Mouse (Mus musculus): ENCODE measurements around the gene Tmem147. TPM values are rescaled to one million over a fixed set of nuclear protein-coding genes. Genes with fewer than 3 reads are reported as not detected.
"Not testable (repeated sequence)": the region's sequence is repeated elsewhere in the genome, so short reads cannot be mapped to it uniquely, and the experiment has no call there.

Gene Tmem147
- polyA plus RNA-seq, 1 experiment from 2014 or later: 254 TPM

DNA sequence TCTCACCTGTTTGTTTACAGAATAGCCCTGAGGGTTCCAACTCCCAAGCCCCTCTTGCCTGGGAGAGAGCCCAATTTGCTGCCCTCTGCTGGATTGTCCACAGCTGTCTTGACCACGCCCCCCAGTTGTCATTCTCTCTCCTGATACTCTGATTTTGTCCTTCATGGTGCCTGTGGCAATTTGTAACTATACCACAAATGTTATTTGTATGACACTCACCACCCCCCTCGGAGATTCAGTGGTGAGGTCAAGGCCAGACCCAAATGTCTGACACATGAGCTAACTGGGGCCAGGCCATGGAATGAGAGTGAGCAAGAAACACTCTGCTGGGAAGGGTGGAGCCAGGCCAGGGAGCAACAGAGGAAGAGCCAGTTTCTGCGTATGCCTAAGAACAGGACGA, 29.5 kb upstream of the Tmem147 start:
- 58% methylated on average over 4 of the region's 4 CpGs for WGBS
- Histone ChIP-seq H3K4me1 (ENCODE audit: control insufficient read depth, insufficient read depth, low read length) (no peaks in the 10 kb centered on the region), H3K4me2 (ENCODE audit: low read length) (no peak overlapping the region), H3K9ac (ENCODE audit: low read depth, low read length) (no peak overlapping the region), H3K27ac (ENCODE audit: low read length) (no peak overlapping the region), H3K9me3 (replicated peaks; ENCODE audit: control insufficient read depth, low read length, poor library complexity, severe bottlenecking) (peaks cover 8% of the 10 kb centered on the region), H3K36me3 (ENCODE audit: control insufficient read depth, insufficient read depth, low read length) (peaks cover 16% of the 10 kb centered on the region), H3K4me3 (ENCODE audit: low read depth, low read length) (no peak overlapping the region), H3K27me3 (ENCODE audit: control insufficient read depth, insufficient read depth, low read depth, low read length) (no peaks in the 10 kb centered on the region)
- no peak for ATAC-seq

DNA sequence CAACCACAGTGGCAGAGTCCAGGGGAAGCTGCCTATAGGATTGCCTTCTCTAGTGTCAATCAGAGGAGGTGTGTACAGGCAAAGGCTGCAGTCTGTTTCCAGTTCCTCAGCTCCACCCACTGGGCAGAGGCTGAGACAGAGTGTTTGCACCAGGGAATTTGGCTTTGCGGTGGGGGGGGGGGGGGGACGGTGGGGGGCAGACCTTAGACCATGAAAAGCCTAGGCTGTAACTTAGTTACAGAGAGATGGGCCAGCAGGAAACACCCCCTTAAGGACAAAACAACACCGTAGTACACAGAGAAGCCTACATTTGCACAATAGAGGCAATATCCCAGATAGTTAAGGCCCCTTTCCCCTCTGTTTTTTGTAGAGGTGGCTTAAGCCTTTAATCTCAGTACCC, 27.7 kb upstream of the Tmem147 start:
- 62% methylated on average over 3 of the region's 3 CpGs for WGBS
- H3K4me2 ChIP-seq (ENCODE audit: low read length): no peak overlapping the region
- H3K9ac ChIP-seq (ENCODE audit: low read depth, low read length): no peak overlapping the region
- no peak for ATAC-seq
- peaks cover 8% of the 10 kb centered on the region for H3K9me3 ChIP-seq (replicated peaks; ENCODE audit: control insufficient read depth, low read length, poor library complexity, severe bottlenecking)
- no peak overlapping the region for H3K27ac ChIP-seq (ENCODE audit: low read length)
- no peaks in the 10 kb centered on the region for H3K4me1 ChIP-seq (ENCODE audit: control insufficient read depth, insufficient read depth, low read length)
- no peaks in the 10 kb centered on the region for H3K27me3 ChIP-seq (ENCODE audit: control insufficient read depth, insufficient read depth, low read depth, low read length)
- no peak overlapping the region for H3K4me3 ChIP-seq (ENCODE audit: low read depth, low read length)
- peaks cover 19% of the 10 kb centered on the region for H3K36me3 ChIP-seq (ENCODE audit: control insufficient read depth, insufficient read depth, low read length)

DNA sequence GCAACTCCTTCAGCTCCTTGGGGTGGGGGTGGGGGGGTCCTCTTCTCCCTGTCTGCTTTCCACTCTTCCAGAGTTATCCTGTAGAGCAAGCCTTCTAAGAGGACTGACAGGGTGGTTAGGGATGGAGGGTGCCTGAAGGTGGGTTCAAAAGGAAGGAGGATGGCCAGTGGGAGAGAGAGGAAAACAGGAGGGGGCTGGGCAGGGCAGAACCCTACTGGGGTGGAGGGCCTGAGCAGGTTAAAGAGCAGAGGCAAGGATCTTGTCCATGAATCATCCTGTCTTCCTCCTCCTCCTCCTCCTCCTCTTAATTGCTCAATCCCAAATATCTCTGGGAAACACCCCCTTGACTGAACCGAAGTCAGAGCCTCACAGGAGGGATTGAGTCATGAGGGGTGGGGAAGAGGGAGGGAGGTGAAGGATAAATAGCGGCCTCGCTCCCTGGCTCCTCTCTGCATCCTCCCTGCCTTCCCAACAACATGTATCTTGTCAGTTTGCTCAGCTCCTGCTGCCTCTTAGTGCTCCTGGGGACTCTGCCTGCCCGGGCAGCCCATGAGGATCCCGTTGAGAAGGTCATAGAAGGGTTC, 21.8 kb upstream of the Tmem147 start, which contains the start of gene Sbsn:
Gene Sbsn, plus strand, starts transcription at position 386 of the 584 bp plus-strand sequence.
- Histone ChIP-seq H3K4me2 (ENCODE audit: low read length) (no peak within 1 kb of the TSS), H3K4me3 (ENCODE audit: low read depth, low read length) (no peak within 1 kb of the TSS), H3K9me3 (replicated peaks; ENCODE audit: control insufficient read depth, low read length, poor library complexity, severe bottlenecking) (peaks cover 8% of the 10 kb centered on the region), H3K27me3 (ENCODE audit: control insufficient read depth, insufficient read depth, low read depth, low read length) (no peaks in the 10 kb centered on the region), H3K27ac (ENCODE audit: low read length) (no peak within 1 kb of the TSS), H3K4me1 (ENCODE audit: control insufficient read depth, insufficient read depth, low read length) (no peaks in the 10 kb centered on the region), H3K9ac (ENCODE audit: low read depth, low read length) (no peak within 1 kb of the TSS), H3K36me3 (ENCODE audit: control insufficient read depth, insufficient read depth, low read length) (peaks cover 17% of the 10 kb centered on the region)
- WGBS: 70% methylated on average over 5 of the region's 5 CpGs
- no peak for ATAC-seq

DNA sequence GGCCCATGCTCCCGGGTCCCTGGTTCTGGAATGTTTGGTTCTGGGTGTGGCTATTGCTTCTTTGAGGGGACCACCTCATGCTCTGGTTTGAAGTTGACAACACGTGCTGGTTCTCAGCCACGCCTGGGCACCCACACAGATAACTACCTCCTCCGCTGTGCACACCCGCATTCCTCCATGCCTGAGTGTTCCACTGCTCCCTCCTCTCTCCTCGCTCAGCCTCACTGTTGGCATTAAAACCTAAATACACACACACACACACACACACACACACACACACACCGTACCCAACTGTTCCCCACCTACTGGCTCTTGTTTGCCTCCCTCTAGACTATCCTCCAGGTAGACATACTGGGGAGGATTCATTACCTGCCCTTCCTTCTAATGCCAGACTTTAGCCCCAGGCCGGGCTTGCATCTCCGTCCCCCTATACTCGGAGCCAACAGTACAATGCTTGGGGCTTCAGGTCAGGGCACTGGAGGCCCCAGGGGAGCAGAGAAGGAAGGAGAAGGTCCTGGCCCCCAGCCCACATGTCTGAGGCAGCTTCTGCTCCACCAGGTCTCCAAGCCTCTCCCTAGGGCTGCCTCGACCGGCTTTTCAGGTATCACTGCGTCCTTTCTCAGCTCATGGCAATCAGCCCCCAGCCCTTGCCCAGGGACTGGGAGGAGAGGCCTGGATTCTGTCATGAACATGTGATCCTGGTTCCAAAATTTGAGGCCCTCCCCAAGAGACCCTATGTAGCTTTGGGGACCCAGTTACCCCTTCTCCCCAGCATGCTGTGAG, 20.7 kb upstream of the Tmem147 start:
- Histone ChIP-seq H3K9ac (ENCODE audit: low read depth, low read length) (no peak overlapping the region), H3K9me3 (replicated peaks; ENCODE audit: control insufficient read depth, low read length, poor library complexity, severe bottlenecking) (peaks cover 5% of the 10 kb centered on the region), H3K4me3 (ENCODE audit: low read depth, low read length) (no peak overlapping the region), H3K4me1 (ENCODE audit: control insufficient read depth, insufficient read depth, low read length) (no peaks in the 10 kb centered on the region), H3K4me2 (ENCODE audit: low read length) (no peak overlapping the region), H3K27me3 (ENCODE audit: control insufficient read depth, insufficient read depth, low read depth, low read length) (no peaks in the 10 kb centered on the region), H3K27ac (ENCODE audit: low read length) (no peak overlapping the region), H3K36me3 (ENCODE audit: control insufficient read depth, insufficient read depth, low read length) (peaks cover 8% of the 10 kb centered on the region)
- ATAC-seq: no peak
- WGBS: 90% methylated on average over 13 of the region's 13 CpGs

DNA sequence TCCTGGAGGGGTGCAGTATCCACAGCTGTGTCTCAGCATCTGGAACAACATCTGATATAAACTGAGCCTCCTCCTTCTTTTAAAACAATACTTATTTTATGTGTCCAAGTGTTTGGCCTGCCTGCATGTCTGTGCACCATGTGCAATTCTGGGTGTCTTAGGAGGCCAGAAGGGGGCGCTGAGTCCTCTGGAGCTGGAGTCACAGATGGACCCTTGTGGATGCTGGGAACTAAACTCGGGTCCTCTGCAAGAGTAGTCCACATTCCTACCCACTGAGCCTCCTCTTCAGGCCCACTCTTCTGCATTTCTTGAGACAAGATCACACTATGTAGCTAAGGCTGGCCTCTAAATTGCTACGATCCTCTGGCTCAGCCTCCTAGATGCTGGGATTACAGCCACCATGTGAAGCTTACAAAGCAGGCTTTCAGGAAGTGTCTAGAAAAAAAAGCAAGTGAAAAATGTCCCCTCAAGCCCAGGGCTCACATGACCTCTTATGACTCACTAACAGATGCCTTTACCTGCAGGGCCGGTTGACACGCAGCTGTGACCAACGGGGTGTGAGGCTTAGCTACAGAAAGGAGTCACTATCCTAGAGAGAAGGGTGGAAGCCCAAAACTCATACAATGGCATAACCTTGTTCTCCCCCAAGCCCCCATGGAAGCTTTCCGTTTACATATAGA, 18.3 kb upstream of the Tmem147 start:
- no peaks in the 10 kb centered on the region for H3K9me3 ChIP-seq (replicated peaks; ENCODE audit: control insufficient read depth, low read length, poor library complexity, severe bottlenecking)
- no peaks in the 10 kb centered on the region for H3K27me3 ChIP-seq (ENCODE audit: control insufficient read depth, insufficient read depth, low read depth, low read length)
- H3K4me3 ChIP-seq (ENCODE audit: low read depth, low read length): no peak overlapping the region
- no peaks in the 10 kb centered on the region for H3K36me3 ChIP-seq (ENCODE audit: control insufficient read depth, insufficient read depth, low read length)
- no peak for ATAC-seq
- 84% methylated on average over 7 of the region's 7 CpGs for WGBS
- no peak overlapping the region for H3K9ac ChIP-seq (ENCODE audit: low read depth, low read length)
- H3K4me1 ChIP-seq (ENCODE audit: control insufficient read depth, insufficient read depth, low read length): no peaks in the 10 kb centered on the region
- H3K27ac ChIP-seq (ENCODE audit: low read length): no peak overlapping the region
- H3K4me2 ChIP-seq (ENCODE audit: low read length): no peak overlapping the region

DNA sequence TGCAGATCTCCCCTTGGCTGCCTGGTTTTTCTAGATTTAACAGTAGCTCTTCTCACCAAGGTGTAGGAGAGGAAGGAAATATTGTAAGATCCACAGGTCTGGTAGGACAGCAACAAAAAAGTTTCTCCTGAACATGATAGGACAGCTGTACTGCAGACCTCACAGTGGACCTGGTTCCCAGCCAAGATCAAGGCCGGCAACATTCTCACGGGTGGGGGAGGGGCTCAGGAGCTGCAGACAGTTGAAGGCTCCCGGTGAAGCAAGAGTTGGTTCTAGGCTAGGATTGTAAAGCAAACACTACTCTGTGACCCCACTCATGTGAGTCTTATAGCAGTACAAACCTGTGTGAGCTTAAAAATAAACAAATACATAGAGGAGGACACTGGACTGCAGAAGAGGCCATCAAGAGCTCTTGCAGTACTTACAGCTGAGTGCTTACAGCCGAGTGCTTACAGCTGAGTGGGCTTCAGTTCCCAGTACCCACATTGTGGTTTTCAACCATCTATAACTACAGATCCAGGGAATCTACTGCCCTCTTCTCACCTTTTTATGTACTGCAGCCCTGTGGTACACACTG, 14.8 kb upstream of the Tmem147 start:
- H3K4me2 ChIP-seq (ENCODE audit: low read length): no peak overlapping the region
- no peak for ATAC-seq
- H3K4me1 ChIP-seq (ENCODE audit: control insufficient read depth, insufficient read depth, low read length): no peaks in the 10 kb centered on the region
- 66% methylated on average over 4 of the region's 4 CpGs for WGBS
- no peaks in the 10 kb centered on the region for H3K9me3 ChIP-seq (replicated peaks; ENCODE audit: control insufficient read depth, low read length, poor library complexity, severe bottlenecking)
- H3K9ac ChIP-seq (ENCODE audit: low read depth, low read length): no peak overlapping the region
- no peaks in the 10 kb centered on the region; the same call in 1 of the 2 replicates for H3K36me3 ChIP-seq (ENCODE audit: control insufficient read depth, insufficient read depth, low read length)
- H3K4me3 ChIP-seq (ENCODE audit: low read depth, low read length): no peak overlapping the region
- H3K27me3 ChIP-seq (ENCODE audit: control insufficient read depth, insufficient read depth, low read depth, low read length): no peaks in the 10 kb centered on the region
- H3K27ac ChIP-seq (ENCODE audit: low read length): no peak overlapping the region

DNA sequence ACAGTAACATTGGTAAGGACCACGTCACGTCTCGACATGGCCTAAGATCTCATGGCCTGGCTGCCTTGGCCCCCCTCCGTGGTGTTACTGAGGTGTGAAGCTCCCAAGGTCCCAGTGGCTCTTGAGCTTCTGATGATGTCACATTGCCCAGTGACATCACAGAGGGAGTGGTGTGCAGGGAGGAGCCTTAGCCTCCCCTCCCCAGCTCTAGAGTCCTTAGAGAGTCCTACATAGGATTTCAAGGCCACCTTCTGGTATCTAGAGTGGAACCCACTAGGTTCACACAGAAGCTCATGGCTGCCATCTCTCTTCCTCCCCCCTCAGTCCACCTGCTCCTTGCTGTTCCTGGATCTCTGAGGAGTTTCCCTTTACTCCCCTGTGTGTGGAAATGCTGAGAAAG, 14.3 kb upstream of the Tmem147 start, which contains the start of gene Gapdhs:
Gene Gapdhs, minus strand, starts transcription at position 65 of the 400 bp plus-strand sequence.
- no CpG with 5 or more reads among the region's 4 CpGs for WGBS
- H3K9ac ChIP-seq (ENCODE audit: low read depth, low read length); H3K9me3 ChIP-seq (replicated peaks; ENCODE audit: control insufficient read depth, low read length, poor library complexity, severe bottlenecking); ATAC-seq; H3K27me3 ChIP-seq (ENCODE audit: control insufficient read depth, insufficient read depth, low read depth, low read length); H3K4me1 ChIP-seq (ENCODE audit: control insufficient read depth, insufficient read depth, low read length); H3K4me3 ChIP-seq (ENCODE audit: low read depth, low read length); H3K4me2 ChIP-seq (ENCODE audit: low read length); H3K36me3 ChIP-seq (ENCODE audit: control insufficient read depth, insufficient read depth, low read length); H3K27ac ChIP-seq (ENCODE audit: low read length): not testable (repeated sequence)

DNA sequence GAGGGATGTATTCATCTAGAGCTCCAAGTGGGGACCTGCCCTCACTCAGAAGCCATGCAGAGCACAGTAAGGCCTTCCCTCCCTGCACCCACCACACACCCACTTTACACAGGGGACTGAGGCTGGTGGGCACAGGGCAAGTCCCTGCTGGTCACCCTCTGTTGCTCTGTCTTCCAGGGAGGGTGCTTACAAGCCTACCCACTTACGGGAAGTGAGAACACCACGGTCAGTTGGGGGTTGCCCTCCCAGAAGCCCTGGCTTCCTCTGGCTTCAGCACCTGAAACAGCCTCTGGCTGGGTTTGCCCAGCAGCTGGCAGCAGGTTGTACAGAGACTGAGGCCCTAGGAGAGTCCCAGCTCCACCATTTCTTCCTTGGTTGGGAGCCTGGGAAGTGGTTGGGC, 13.2 kb upstream of the Tmem147 start:
- H3K36me3 ChIP-seq (ENCODE audit: control insufficient read depth, insufficient read depth, low read length); H3K9ac ChIP-seq (ENCODE audit: low read depth, low read length); H3K9me3 ChIP-seq (replicated peaks; ENCODE audit: control insufficient read depth, low read length, poor library complexity, severe bottlenecking); H3K4me2 ChIP-seq (ENCODE audit: low read length); H3K27me3 ChIP-seq (ENCODE audit: control insufficient read depth, insufficient read depth, low read depth, low read length); H3K4me3 ChIP-seq (ENCODE audit: low read depth, low read length); H3K27ac ChIP-seq (ENCODE audit: low read length); H3K4me1 ChIP-seq (ENCODE audit: control insufficient read depth, insufficient read depth, low read length): not testable (repeated sequence)
- WGBS: 97% methylated on average over 2 of the region's 2 CpGs
- ATAC-seq: peak; percentile 40; the same call in 1 of the 2 replicates

All from midbrain, embryonic 16.5 days (tissue).